Mouse (Mus musculus) urinary bladder, adult 18-20 months (tissue): ENCODE measurements at regions not wholly inside any gene's neighbourhood (a gene's known extent, or its start where the extent isn't known, plus 50 kb on each side); places are given as distances from the start of the nearest gene placed in this dataset.

Experiments
- DNase-seq, 2 experiments: peaks; one replicate each; pipeline ENCODE4 v3.0.0; 2022; ENCODE audit warnings: low spot score in 2 of 2, mixed read lengths in 2 of 2

- DNase-seq = peak; percentile 68 to 71
Observed at GRCm38 (mm10) chr7:68579666-68580065, 169.4 kb downstream of the Arrdc4 start.

GRCm38 (mm10) chr7:68579216-68579615 is 169.8 kb downstream of the Arrdc4 start:
- DNase-seq = no peak

- DNase-seq = no peak
Observed at GRCm38 (mm10) chr7:68571315-68571714, 177.7 kb downstream of the Arrdc4 start.

GRCm38 (mm10) chr7:68568127-68568510 is 180.9 kb downstream of the Arrdc4 start:
- DNase-seq = no peak

- no peak for DNase-seq
Observed at GRCm38 (mm10) chr7:68567452-68568126, 181.5 kb downstream of the Arrdc4 start.

- no peak for DNase-seq
Observed at GRCm38 (mm10) chr7:68559440-68560343, 189.3 kb downstream of the Arrdc4 start.

GRCm38 (mm10) chr7:68550330-68550729 is 198.7 kb downstream of the Arrdc4 start:
- DNase-seq = no peak

- no peak for DNase-seq
Observed at GRCm38 (mm10) chr7:68548176-68548575, 200.9 kb downstream of the Arrdc4 start.

- no peak for DNase-seq
Observed at GRCm38 (mm10) chr7:68544136-68544535, 204.9 kb downstream of the Arrdc4 start.

- no peak for DNase-seq
Observed at GRCm38 (mm10) chr7:68509096-68509495, 235.5 kb downstream of the Fam169b start.

GRCm38 (mm10) chr7:68491143-68491810 is 217.6 kb downstream of the Fam169b start:
- no peak for DNase-seq

- no peak for DNase-seq
Observed at GRCm38 (mm10) chr7:68486676-68487075, 213.0 kb downstream of the Fam169b start.

- DNase-seq = no peak
Observed at GRCm38 (mm10) chr7:68482553-68482952, 208.9 kb downstream of the Fam169b start.

- DNase-seq = peak; percentile 9 to 25
Observed at GRCm38 (mm10) chr7:68480770-68481169, 207.1 kb downstream of the Fam169b start.

GRCm38 (mm10) chr7:68480336-68480735 is 206.7 kb downstream of the Fam169b start:
- DNase-seq = no peak

GRCm38 (mm10) chr7:68478044-68478443 is 204.4 kb downstream of the Fam169b start:
- no peak for DNase-seq

GRCm38 (mm10) chr7:68472800-68473199 is 199.2 kb downstream of the Fam169b start:
- no peak for DNase-seq

- DNase-seq = no peak
Observed at GRCm38 (mm10) chr7:68470983-68471382, 197.3 kb downstream of the Fam169b start.

GRCm38 (mm10) chr7:68468574-68468973 is 194.9 kb downstream of the Fam169b start:
- DNase-seq = no peak

- DNase-seq = no peak
Observed at GRCm38 (mm10) chr7:68457842-68458241, 184.2 kb downstream of the Fam169b start.

- no peak for DNase-seq
Observed at GRCm38 (mm10) chr7:68455451-68455850, 181.8 kb downstream of the Fam169b start.

GRCm38 (mm10) chr7:68453028-68453692 is 179.5 kb downstream of the Fam169b start:
- no peak for DNase-seq
